Mouse (Mus musculus): ENCODE measurements around the gene Mettl23.
"Not testable (repeated sequence)": the region's sequence is repeated elsewhere in the genome, so short reads cannot be mapped to it uniquely, and the experiment has no call there.

Gene Mettl23

GRCm38 (mm10) chr11:116847187-116848085, 4.4 kb downstream of the Mettl23 start:
- DNase-seq (ENCODE audit: low read depth, low spot score), result no peak

DNA sequence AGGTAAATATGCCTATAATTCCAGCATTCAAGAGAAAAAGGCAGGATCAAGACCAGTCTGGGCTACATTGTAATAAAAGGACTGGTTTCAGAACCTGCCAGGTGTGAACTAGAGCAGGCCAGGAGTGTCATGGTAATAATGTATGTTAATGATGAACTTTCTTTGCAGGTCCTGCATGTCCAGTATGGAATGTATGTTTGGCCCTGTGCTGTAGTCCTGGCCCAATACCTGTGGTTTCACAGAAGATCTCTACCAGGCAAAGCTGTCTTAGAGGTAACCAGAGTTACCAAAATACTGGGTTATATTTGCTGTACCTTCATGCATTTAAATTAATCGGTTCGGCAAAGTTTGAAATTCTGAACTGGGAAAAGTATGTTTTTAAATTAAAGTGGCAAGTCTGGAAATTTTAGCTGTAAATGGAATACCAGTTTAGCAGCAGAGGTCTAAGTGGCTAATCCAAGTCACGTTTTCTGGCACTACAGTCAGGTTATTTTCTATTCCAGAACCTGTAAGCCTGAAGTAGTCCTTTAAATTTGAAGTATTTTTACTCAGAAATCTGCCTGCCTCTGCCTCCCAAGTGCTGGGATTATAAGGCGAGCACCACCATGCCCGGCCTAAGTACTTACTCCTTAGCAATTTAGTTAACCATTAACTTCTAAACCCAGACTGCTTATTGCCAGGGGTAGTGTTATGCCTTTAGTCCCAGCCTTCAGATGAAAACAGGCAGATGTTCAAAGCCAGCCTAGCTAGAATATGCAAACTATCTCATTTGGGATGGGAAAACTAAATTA, 5.2 kb downstream of the Mettl23 start:
- DNase-seq (ENCODE audit: low read depth, low spot score), result no peak

GRCm38 (mm10) chr11:116848877-116849178, 5.8 kb downstream of the Mettl23 start:
- DNase-seq (ENCODE audit: low read depth, low spot score), result not testable (repeated sequence)

DNA sequence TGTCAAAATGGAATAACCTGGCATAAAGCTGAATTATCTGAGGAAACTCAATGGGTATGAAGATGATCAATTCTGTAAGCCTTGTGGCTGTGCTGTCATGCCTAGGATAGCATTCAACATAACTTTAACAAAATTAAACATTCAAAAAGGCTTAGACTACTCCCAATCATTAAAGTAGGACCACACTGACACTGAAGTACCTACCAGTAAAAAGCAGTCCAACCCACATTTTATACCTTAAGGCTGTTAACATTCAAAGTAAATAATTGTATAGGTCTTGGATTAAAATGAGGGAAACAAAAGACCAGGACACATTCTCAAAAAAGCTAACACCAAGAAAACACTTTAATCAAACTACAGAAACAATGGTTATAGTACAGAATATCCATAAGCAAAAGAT, 6.5 kb downstream of the Mettl23 start:
- DNase-seq (ENCODE audit: low read depth, low spot score), result no peak

DNA sequence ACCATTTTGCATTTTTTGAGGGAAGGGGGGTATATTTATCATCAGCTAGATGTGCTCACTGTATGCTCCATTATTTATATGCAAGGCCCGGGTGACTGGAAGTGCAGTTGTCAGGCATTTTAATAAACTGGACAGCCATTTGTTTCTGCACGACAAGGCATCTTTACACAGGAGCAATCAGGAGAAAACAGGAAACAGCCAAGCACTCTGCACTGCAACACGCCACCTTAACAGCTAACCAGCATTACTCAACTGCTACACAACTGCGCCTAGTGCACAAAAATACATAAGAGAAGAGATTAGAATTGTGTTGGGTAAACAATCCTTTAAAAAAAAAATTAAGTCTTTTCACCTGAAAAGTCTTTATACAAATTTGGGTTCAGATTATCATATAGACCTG, 7.0 kb downstream of the Mettl23 start:
- DNase-seq (ENCODE audit: low read depth, low spot score), result no peak

DNA sequence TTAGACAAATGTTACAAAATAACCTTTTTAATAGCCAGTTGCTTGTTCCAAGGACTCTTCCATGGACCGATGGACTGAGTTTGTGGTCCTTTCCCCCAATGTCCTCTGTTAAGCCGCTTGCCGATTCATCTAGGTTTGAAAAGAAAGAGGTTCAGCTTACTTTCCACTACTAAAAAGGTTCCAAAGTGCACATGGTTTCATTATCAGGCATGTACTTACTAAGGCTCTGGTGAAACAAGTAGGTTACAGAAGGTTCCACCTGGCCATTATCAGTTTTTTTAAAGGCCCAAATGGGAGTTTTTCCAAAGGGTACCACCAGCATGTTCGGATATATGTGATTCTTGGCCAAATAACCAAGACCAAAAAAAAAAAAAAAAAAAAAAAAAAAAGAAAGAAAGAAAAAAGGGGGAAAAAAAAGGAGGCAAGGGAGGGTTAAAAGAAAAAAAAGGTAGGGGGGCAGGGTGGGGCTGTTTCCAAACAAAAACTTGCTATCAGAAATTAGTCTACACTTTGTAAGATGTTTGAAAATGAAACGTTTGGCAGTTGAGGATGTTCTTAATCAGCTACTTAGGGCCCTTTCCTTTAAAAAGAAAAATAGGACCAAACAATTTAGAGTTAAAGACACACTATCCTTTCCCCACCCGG, 7.9 kb downstream of the Mettl23 start:
- no peak for DNase-seq (ENCODE audit: low read depth, low spot score)

- DNase-seq (ENCODE audit: low read depth, low spot score), result no peak
Observed at GRCm38 (mm10) chr11:116851576-116852290, 8.7 kb downstream of the Mettl23 start.

DNA sequence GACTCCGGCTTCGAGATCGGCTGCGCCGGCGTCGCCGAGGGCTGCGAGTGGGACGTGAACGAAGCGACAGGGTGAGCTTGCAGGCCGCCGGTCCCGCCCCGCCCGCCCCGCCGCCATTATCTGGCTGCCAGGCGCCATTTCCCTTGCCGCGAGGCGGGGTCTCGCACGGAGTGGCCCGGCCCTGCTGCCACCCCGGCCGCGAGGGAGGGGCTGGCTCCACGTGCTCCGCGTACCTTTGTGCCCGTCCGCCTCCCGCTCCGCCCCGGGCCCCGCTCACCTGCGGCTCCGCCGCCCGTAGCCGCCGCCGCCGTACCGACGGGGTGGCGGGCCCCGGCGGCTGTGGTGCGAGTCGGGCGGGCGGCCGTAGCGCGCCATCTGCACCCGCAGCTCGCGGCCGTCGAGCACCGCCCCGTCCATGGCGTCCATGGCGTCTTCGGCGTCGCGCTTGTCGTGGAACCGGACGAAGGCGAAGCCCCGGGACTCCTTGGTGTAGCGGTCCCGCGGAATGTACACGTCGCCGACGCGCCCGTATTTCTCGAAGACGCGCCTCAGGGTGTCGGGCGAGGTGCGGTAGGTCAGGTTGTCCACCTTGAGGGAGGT, 9.3 kb downstream of the Mettl23 start, which contains the start of gene Mfsd11:
TSS of gene Mfsd11 (plus strand) at position 150 of the 600 bp plus-strand sequence.
- peak; percentile 58 for DNase-seq (ENCODE audit: low read depth, low spot score)

- peak; percentile 95 for DNase-seq (ENCODE audit: low read depth, low spot score)
Observed at GRCm38 (mm10) chr11:116852891-116853511, 9.9 kb downstream of the Mettl23 start, which contains the start of gene Srsf2. Gene Srsf2 (minus strand): TSS chr11:116853094.

- peak; percentile 85 for DNase-seq (ENCODE audit: low read depth, low spot score)
Observed at GRCm38 (mm10) chr11:116853512-116853928, 10.4 kb downstream of the Mettl23 start.

DNA sequence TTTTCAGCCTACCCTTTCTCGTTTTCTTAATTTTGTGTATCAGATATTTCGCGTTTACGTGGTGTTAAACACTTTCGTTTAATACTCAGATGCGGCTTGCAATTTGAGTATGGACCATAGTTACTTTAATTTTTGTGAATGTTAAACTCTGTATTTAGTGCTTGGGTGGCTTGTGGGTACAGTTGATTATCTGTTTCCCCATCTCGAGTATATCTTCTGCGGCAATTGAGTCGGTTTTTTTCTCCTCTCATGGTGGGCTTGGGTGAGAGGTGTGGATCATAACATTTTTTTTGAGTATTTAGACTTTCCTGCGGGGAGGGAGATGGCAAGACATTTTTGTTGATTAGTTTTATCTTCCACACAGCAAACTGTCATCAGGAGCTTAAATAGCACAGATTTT, 11.2 kb downstream of the Mettl23 start:
- no peak for DNase-seq (ENCODE audit: low read depth, low spot score)

DNA sequence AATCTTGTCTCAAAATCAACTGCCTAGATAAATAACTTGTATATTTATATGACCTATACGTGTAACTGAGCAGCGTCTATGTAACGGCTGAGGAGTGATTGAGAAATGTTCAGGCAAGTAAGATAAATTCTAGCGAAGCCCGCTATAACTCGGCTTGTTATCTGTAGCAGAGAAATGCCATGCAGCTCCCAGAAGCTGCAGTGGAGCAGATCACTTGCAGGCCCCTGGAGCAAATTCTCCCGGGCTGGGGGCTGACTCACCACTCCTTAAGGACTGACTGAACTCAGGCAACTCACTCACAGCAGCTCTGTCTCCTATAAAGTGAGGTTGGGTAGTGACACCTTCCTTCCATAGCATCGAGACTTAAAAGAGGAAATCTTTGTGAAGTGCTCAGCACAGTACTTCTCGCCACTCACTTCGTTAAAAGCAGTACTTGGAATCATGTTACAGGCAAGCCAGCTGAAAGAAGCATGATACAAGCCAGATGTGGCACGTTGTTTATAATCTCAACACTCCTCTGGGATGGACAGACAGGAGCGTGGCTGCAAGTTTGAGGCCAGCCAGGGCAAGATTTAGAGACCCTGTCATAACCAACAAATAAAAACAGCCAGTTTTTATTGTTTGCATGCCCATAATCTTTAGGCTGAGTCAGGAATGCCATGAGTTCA, 14.2 kb downstream of the Mettl23 start:
- no peak for DNase-seq (ENCODE audit: low read depth, low spot score)

DNA sequence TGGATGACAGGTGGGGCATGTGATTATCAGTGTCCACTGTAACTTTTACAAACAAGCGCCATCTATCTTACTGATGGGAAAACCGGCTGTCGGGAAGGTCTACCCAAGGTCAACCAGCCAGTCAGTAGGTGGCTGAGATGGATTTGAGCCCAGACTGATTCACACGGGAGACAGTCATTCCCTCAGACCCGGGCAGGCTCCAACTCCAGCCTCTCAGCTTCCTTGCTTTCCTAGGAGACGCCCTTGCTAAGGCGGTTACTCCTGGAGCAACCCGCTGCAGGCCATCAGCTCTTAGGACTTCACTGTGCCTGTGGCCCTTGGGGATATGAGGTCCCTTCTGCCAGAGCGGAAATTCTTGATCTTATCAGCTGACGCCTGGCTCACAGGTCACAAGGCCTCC, 21.4 kb downstream of the Mettl23 start:
- DNase-seq (ENCODE audit: low read depth, low spot score), result no peak

- no peak for DNase-seq (ENCODE audit: low read depth, low spot score)
Observed at GRCm38 (mm10) chr11:116865945-116866585, 23.0 kb downstream of the Mettl23 start.

GRCm38 (mm10) chr11:116868129-116868528, 25.1 kb downstream of the Mettl23 start:
- DNase-seq (ENCODE audit: low read depth, low spot score), result no peak

GRCm38 (mm10) chr11:116869223-116869622, 26.1 kb downstream of the Mettl23 start:
- no peak for DNase-seq (ENCODE audit: low read depth, low spot score)

DNA sequence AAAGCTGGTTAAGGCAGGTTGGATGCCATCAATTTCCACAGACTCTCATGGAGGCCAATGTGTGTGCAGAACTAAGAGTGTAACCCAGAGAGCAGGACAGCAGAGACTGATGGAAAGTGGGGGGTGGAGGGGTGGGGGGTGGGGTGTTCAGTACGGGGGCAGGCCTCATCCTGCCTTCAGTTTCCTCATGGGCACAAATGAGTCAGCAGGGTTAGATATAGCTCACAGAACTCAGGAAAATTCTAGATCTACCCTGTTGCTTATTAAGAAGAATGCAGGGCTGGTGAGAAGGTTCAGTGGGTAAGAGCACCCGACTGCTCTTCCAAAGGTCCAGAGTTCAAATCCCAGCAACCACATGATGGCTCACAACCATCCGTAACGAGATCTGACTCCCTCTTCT, 26.6 kb downstream of the Mettl23 start:
- DNase-seq (ENCODE audit: low read depth, low spot score), result no peak

DNA sequence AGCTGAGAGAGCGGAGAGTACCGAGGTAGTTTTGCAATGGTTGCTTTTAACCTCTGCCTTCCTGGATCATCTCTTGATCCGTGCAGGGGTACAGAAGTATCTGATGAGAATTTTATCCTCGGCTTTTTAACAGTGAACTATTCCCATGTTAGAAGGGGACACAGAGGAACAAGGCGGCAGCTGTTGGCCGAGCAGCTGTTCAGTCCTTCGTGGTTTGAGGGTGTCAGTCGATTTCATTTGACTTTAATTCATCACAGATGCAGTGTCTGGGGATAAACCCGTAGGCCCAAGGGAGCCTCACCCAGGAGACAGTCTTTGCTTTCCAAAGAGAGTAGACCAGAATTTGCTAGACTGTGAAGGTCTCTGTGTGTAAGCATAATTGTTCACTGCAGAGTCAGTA, 28.5 kb downstream of the Mettl23 start:
- DNase-seq (ENCODE audit: low read depth, low spot score), result no peak

- no peak for DNase-seq (ENCODE audit: low read depth, low spot score)
Observed at GRCm38 (mm10) chr11:116873987-116874386, 30.9 kb downstream of the Mettl23 start.

DNA sequence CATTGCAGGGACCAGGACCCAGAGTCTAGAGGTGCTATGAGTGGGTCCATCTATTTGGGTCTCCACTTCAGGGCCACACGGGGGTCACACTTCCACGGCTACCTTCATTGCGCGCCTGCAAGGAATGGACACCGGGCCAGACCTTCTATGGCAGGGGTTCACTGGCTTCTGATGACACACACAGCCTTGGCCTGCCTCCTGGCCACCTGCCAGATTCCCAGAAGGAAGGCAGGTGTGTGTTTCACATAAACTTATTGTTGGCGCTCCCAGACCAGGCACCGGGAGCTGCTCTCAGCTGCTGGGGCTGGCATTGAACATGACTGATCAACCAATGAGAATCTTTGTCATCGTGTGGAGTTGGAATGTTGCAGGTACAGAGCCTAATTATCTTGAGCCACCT, 35.4 kb downstream of the Mettl23 start:
- no peak for DNase-seq (ENCODE audit: low read depth, low spot score)

All from retina, postnatal 7 days (tissue).